Mouse (Mus musculus): ENCODE results near the gene 5031410I06Rik. TPM values are rescaled to one million over a fixed set of nuclear protein-coding genes. Genes with fewer than 3 reads are reported as not detected.
"Not testable (repeated sequence)": the region's sequence is repeated elsewhere in the genome, so short reads cannot be mapped to it uniquely, and the experiment has no call there.

Gene 5031410I06Rik
- total RNA-seq (2022), result not detected

DNA sequence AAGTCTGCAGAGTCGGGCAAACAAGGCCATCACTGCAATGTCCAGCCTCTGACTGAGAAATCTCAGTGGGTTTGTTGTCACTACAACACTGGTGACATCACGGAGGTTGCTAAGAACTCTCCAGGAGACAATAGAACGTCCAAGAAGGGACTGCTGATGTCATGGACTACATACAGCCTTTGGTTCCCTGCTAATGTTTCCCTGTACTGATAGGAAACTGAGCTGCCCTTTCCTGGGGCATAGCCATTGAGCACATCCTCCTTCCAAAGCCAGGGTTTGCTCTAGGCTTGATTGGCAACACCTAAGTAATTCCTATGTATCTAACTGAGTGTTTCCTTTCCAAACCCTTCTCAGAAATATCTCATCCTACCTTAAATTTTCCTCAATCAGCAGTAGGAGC is at the start of gene 5031410I06Rik:
Gene 5031410I06Rik (minus strand): TSS at position 101 of the 400 bp plus-strand sequence.
- not testable (repeated sequence) for DNase-seq (ENCODE audit: low spot score)

DNA sequence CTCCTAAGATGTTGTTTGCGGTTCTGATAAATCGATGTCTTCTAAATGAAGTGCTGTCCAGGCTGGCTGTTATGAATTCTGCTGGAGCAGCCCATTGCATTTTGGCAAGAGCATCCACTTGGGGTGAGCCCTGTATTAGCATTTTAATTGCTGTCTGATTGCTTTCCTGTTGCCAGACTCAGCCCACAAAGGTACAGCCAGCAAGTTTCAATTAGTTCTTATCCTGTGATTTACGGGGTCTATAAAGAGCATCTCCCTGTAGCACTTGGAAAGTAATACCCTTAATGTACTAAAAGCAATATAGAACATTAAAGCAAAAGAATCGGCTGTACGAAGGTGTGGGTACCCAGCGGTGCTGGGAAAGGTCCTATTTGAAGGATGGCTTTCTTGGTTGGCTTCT is 37.7 kb upstream of the 5031410I06Rik start:
- no peak for DNase-seq (ENCODE audit: low spot score)

DNA sequence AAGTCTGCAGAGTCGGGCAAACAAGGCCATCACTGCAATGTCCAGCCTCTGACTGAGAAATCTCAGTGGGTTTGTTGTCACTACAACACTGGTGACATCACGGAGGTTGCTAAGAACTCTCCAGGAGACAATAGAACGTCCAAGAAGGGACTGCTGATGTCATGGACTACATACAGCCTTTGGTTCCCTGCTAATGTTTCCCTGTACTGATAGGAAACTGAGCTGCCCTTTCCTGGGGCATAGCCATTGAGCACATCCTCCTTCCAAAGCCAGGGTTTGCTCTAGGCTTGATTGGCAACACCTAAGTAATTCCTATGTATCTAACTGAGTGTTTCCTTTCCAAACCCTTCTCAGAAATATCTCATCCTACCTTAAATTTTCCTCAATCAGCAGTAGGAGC is 16.2 kb upstream of the 5031410I06Rik start, which contains the start of gene Gm10220:
Gene Gm10220 (minus strand): TSS at position 101 of the 400 bp plus-strand sequence.
- DNase-seq (ENCODE audit: low spot score), result not testable (repeated sequence)

DNA sequence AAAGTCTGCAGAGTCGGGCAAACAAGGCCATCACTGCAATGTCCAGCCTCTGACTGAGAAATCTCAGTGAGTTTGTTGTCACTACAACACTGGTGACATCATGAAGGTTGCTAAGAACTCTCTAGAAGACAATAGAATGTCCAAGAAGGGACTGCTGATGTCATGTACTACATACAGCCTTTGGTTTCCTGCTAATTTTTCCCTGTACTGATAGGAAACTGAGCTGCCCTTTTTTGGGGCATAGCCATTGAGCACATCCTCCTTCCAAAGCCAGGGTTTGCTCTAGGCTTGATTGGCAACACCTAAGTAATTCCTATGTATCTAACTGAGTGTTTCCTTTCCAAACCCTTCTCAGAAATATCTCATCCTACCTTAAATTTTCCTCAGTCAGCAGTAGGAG is 16.0 kb downstream of the 5031410I06Rik start, which contains the start of gene Gm10471:
Gene Gm10471 (minus strand): TSS at position 101 of the 400 bp plus-strand sequence.
- DNase-seq (ENCODE audit: low spot score), result not testable (repeated sequence)

DNA sequence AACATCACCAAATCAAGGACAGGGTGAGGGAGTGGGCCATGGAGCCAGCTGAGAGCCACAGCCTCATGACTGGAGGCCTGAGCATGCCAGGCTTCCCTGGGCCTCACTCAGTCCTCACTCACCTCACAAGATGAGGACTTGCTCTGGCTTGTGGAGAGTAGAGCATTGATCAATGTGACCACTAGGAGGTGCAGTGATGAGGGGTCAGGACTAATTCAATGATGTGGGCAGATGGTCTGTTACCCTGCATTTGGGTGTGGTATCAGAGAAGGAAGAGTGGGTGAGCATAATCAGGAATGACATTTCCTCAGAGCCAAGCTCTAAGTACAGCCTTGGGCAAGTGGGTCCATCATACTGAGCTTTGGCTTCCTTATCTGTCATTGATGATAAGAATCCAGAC is 26.1 kb downstream of the 5031410I06Rik start:
- not testable (repeated sequence) for DNase-seq (ENCODE audit: low spot score)

DNA sequence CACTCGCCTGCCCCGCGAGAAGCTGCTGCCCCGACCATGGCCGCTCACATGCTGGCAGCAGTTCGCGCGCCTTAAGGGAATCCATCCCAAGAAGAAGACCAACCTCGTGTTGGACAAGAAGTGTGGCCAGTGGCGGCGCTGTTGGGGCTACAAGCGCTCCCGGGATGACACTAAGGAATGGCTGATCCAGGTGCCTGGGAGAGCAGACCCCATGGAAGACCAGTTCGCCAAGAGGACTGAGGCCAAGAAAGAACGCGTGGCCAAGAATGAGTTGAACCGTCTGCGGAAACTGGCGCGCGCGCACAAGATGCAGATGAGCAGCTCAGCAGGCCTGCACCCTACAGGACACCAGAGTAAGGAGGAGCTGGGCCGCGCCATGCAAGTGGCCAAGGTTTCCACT is 34.4 kb downstream of the 5031410I06Rik start:
- DNase-seq (ENCODE audit: low spot score), result no peak

DNA sequence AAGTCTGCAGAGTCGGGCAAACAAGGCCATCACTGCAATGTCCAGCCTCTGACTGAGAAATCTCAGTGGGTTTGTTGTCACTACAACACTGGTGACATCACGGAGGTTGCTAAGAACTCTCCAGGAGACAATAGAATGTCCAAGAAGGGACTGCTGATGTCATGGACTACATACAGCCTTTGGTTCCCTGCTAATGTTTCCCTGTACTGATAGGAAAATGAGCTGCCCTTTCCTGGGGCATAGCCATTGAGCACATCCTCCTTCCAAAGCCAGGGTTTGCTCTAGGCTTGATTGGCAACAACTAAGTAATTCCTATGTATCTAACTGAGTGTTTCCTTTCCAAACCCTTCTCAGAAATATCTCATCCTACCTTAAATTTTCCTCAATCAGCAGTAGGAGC is 46.7 kb downstream of the 5031410I06Rik start, which contains the start of gene Gm7347:
Gene Gm7347 (minus strand): TSS at position 101 of the 400 bp plus-strand sequence.
- not testable (repeated sequence) for DNase-seq (ENCODE audit: low spot score)

Other genes starting within 250 kb of the 5031410I06Rik start
- gene Gm21663, start 163.0 kb downstream of the 5031410I06Rik start, total RNA-seq (2022), result not detected
- gene Gm21671, start 150.9 kb downstream of the 5031410I06Rik start, total RNA-seq (2022), result not detected
- gene Gm21680, start 132.7 kb downstream of the 5031410I06Rik start, total RNA-seq (2022), result not detected
- gene Gm21698, start 116.7 kb downstream of the 5031410I06Rik start, total RNA-seq (2022), result not detected
- gene Gm1979, start 100.6 kb downstream of the 5031410I06Rik start, total RNA-seq (2022), result not detected
- not detected for gene Gm5862, start 82.4 kb downstream of the 5031410I06Rik start, total RNA-seq (2022)
- not detected for gene Speer4a, start 65.8 kb downstream of the 5031410I06Rik start, total RNA-seq (2022)
- gene Gm7347, start 46.8 kb downstream of the 5031410I06Rik start, total RNA-seq (2022), result not detected
- gene Gm10471, start 16.1 kb downstream of the 5031410I06Rik start, total RNA-seq (2022), result not detected
- under 1 TPM in 2 of 4 experiments, not detected in 2; 0.09 to 0.11 TPM for gene Gm10220, start 16.1 kb upstream of the 5031410I06Rik start, total RNA-seq (2022)
- gene Gm7361, start 152.3 kb upstream of the 5031410I06Rik start, total RNA-seq (2022), result not detected